Mouse (Mus musculus): ENCODE results near the gene Ackr3.

The Ackr3 gene

DNA sequence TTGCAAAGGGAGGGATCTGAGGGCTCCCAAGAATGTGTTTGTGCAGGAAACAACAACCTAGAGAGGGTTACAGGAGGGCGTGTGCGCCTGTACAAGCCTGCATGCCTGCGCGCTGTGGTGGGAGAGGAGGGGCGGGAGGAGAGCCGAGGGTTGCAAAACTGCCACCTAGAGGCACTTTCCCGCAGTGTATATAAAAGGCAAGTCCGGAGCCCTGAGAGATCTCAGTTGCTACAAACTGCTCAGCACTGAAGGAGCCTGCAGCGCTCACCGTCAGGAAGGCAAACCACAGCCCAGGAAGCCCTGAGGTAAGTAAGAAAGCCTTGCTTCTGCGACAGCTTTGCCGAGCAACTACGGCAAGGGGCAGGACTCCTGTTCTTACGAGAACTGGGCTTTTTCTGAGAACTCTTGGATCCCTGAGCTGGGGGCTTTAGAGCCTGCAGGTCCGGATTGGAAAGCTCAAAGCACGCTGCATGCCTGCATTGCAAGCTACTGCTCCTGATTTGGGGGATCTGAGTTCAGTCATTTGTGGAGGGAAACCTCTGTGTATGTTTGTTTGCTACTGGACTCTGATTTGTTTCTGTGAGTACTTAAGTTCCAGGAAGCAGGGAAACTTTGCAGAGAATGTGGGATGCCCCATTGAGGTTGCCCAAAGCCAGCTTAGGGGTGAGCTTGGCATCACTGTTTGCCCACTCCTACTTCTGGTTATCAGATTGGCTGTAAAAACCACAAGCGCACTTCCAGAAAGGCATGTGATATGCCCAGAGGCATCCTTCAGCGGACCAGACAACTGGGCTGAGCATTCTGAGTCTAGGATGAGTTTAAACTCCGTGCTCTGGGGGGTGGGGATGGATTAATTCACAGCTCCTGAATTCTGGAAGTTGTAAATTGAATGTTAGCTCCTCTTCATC, at the start of gene Ackr3:
Ackr3 (plus strand) TSS at position 198 of the 908 bp plus-strand sequence.
- DNase-seq = peak; percentile 40

DNA sequence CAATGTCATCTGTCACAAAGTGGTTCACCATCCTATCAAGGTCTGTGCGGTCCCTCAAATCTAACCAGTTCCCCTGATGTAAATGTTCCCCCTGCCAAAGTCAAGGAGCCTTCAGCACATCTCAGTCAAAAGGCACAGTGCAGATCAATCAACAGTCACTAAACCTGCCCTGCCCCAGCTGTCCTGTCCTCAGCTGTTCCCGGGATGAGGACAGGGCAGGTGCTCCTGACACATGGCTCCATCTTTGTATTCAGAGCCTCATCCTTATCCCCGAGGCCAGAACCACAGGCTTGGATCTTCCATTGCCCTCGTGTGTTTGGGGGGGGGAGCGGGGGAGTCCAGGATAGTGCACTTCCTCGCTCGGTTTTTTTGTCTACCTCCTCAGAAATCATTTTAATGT, 47.2 kb upstream of the Ackr3 start:
- DNase-seq = no peak

GRCm38 (mm10) chr1:90159927-90160326, 43.9 kb upstream of the Ackr3 start:
- DNase-seq = no peak

- no peak for DNase-seq
Measured at GRCm38 (mm10) chr1:90161623-90162022, 42.2 kb upstream of the Ackr3 start.

DNA sequence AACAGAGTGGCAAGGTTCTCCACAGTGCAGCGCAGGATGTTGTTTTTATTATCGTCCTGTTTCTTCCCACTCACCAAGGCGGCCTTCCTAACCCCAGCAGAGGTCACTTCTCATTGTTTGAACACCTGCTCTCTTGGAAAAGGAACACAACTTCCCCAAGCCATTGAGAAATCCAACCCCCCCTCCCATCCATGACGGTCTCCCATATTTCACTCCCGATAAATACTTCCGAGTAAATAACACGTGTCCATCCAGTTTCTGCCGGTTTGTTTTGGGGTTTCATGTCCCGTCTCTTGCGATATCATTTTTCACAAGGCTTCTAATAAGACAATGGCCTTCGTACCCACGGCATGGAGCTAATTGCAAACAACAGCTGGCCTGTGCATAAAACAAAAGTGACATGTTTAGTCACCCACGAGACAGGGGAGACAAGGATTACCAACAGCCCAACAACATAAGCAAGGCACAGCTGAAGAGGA, 41.4 kb upstream of the Ackr3 start:
- DNase-seq = no peak

GRCm38 (mm10) chr1:90163161-90163560, 40.6 kb upstream of the Ackr3 start:
- DNase-seq = no peak

DNA sequence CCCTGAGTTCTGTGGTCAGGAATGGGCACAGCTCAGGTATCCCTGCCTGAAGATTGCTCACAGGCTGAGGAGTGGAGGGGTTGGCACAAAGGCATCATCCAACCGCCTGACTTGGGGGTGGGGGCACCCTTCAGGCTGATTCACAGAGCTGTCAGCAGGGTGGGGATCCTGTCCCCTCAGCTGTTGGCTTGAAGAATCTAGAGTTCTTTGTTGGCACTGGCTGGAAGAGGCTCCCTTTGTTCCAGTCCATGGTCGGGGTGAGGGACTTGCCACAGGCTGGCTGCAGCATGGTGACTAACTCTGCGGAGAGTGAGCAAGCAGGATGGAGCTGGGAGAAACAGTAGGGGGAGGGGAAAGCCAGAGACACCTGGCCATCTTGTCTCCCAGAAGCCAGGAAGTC, 39.5 kb upstream of the Ackr3 start:
- no peak for DNase-seq

DNA sequence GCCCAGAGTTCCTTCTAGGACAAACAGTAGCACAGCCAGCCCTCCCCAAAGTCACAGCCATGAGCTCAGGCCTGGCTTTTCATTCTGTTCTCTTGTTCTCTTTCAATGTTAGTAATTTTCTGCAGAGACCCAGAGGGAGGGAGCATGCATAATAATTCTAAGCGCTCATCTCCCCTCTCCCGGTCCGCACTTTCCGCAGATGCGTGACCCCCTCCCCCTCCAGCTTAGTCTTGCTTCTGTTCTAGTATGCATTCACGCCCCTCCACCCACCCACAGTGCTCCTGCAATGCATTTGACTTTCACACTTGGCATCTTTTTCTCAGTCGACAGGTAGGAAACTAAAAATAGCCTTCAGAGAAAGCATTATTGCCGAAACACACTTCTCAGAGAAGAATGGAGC, 29.4 kb upstream of the Ackr3 start:
- DNase-seq = no peak

- DNase-seq = no peak
Measured at GRCm38 (mm10) chr1:90176223-90176622, 27.6 kb upstream of the Ackr3 start.

- DNase-seq = no peak
Measured at GRCm38 (mm10) chr1:90177565-90177964, 26.2 kb upstream of the Ackr3 start.

DNA sequence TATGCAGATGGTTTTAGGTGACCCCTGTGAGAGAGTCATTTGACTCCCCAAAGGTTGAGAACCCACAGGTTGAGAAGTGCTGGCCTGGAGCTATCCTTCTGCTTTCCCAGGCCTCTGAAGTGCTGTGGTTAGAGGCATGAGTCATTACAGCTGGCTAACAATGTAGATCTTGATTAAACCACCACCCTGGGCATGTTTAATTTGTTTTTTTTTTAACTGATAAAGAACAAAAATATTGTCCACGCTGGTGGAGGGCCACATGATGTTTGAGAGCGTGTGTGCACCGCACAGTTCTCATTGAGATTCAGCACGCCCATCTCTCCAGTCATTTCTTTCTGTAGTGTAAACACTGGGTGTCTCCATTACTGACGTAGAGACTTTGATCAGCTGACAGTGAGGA, 25.8 kb upstream of the Ackr3 start:
- no peak for DNase-seq

GRCm38 (mm10) chr1:90180479-90180878, 23.3 kb upstream of the Ackr3 start:
- no peak for DNase-seq

GRCm38 (mm10) chr1:90180966-90181699, 22.6 kb upstream of the Ackr3 start:
- DNase-seq = no peak

- DNase-seq = no peak
Measured at GRCm38 (mm10) chr1:90182521-90182920, 21.3 kb upstream of the Ackr3 start.

DNA sequence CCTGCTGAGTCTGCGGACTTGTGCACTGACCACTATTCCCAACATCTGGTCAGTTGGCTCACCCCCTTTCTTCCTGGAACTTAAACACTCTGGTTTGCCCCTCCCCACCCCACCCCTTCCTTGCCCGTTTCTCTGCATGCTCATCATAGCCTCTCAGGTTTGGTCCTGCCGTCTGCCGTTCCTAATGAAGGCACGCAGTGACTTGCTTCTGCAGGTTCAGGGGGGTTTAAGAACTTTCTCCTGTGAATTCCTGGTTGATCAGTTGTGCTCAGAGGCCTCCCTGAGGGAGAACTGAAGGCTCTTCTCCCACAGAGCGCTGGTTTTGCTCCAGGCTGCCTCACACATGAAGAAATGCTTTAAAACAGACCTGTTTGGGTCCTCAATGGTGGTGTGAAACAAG, 20.2 kb upstream of the Ackr3 start:
- DNase-seq = no peak

DNA sequence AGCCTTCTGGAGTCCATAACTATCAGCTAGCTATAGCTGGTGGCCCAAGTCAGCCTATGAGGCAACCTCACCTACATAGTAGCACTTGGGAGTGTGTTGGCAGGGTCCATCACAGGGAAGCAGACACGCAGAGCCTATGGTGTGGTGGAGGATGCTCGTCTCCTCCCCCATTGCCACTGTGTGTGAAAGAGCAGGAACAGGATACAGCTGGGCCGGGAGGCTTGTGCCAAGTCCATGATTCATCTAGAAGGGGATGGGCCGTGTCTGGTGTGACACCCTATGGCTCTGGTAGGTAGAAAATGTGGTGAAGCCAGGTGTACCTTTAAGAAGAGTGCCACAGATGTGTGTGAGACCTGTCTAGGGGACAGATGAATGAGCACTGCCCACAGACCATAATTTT, 17.6 kb upstream of the Ackr3 start:
- no peak for DNase-seq

GRCm38 (mm10) chr1:90186874-90187273, 16.9 kb upstream of the Ackr3 start:
- no peak for DNase-seq

GRCm38 (mm10) chr1:90189046-90189445, 14.7 kb upstream of the Ackr3 start:
- no peak for DNase-seq

DNA sequence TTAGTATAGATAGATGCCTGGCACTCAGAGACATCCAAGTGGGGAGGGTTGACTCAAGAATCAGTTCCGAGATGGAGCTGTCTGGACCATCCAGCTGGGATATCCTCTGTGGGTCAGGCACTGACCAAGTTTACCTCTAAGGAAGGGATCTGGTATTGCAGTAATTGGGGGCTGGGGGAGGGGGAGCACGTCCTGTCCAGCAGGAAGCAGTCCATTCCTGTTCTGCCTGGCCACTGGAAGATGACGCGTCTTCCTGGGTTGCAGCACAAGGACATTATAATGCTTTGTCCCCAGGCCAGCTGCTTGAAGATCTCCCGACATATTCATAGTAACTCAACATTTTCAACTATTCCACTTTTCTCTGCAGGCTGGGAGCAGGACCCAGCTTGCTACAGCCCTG, 2.5 kb upstream of the Ackr3 start:
- no peak for DNase-seq

GRCm38 (mm10) chr1:90201655-90202054, 2.1 kb upstream of the Ackr3 start:
- DNase-seq = no peak

GRCm38 (mm10) chr1:90202207-90202978, 1.4 kb upstream of the Ackr3 start:
- DNase-seq = peak; percentile 72

DNA sequence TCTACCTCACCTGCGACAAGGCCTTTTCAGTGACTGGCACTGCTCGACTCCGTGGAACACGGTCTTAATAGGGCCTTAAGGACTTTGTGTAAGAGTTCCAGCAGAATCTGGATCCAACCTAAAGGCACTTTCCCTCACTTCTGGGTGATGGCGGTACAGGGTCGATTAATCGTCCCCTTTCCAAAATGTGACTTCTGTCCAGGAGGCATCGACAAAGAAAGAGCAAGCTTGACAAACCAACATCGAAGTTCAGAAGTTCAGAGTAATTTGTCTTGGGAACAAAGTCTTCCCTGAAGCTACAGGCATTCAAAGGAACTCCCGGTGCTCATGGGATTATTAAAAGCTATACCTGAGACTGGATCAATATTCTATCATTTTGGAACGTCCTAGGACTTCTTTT, 439 bp upstream of the Ackr3 start:
- DNase-seq = no peak

GRCm38 (mm10) chr1:90204821-90205220, 1.0 kb downstream of the Ackr3 start:
- no peak for DNase-seq

All from cerebellum, adult 11 months (tissue).